Mouse (Mus musculus): ENCODE data around the gene Abhd16a. TPM values are rescaled to one million over a fixed set of nuclear protein-coding genes. Genes with fewer than 3 reads are reported as not detected.

Abhd16a gene
- total and polyA plus RNA-seq, 2 experiments: 63.3 to 78.4 TPM

DNA sequence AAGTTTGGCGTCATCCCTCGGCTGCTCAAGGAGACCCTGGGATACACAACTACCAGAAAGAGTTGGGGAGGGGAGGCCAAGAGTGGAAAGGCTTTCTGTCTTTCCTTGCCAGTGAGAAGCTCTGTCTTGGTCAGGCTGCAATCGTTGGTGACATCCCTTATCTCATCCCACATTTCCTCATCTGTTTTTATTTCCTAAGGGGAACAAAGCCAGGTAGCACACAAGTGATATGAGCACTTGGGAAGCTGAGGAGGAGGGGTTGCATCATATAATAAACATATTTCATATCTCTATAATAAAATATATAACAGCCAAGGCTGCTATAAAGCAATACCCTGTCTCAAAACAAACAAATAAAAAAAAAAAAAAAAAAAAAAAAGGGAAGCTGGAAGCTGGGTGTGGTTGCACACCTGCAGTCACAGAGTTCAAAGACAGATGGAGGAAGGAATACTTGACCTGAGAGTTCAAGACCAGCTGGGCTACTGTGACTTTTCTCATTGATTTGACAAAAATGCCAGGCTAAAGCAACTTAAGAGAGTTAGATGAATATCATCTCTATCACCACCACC, 5.0 kb upstream of the Abhd16a start:
- H3K4me3 ChIP-seq (ENCODE audit: insufficient read depth, low read depth, low read length): no peak overlapping the region
- H3K27ac ChIP-seq (replicated peaks; ENCODE audit: insufficient read depth, low read depth, low read length): no peak overlapping the region
- H3K27me3 ChIP-seq (ENCODE audit: control insufficient read depth, insufficient read depth, low read length): no peaks in the 10 kb centered on the region
- WGBS: 67% methylated on average over 3 of the region's 3 CpGs
- DNase-seq (ENCODE audit: extremely low read depth, low read depth, low spot score): no peak
- no peaks in the 10 kb centered on the region for H3K36me3 ChIP-seq (ENCODE audit: control insufficient read depth, insufficient read depth, low read length)
- H3K79me2 ChIP-seq (ENCODE audit: control insufficient read depth, insufficient read depth, low read length): no peaks in the 10 kb centered on the region
- TF ChIP-seq POLR2A (IDR thresholded peaks at IDR 0.05; ENCODE audit: extremely low read depth, insufficient read depth, low read length) (no peak), CTCF (IDR thresholded peaks at IDR 0.05; ENCODE audit: low read depth, low read length) (no peak)
- 0 out of 2 replicates have a peak, but pooled peaks cover 2% of the 10 kb centered on the region for H3K4me1 ChIP-seq (ENCODE audit: control insufficient read depth, insufficient read depth, low read length)
- no peak overlapping the region for H3K9ac ChIP-seq (ENCODE audit: low read depth, low read length)

DNA sequence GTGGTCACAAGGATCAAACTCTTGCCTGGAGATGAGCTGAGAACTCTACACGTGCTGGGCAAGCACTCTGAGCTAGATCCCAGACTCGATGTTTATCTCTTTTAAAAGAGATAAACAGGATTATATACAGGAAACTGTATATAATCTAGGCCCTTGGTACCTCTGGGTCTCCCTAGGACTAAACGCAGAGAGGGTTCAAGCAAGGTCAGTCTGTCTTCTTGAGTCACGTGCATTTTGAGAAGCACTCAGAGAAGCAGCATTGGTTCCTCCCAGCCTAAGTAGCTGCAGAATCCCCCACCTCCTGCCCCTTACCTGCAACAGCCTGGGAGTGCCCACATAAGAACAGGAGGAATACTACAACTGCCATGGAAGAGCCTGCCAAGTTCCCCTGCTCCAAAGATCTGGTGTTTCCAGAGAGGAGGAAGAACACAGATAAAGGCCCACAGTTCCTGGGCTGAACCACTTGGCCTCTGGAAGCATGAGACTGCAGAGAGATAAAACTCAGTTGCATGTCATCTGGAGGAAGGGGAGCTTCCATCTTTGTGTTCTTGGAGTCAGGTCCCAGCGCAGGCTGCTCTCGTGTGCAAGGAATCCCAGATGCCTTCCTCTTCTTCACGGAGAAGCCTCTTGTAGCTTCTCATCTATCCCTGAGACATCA, 3.7 kb upstream of the Abhd16a start, which contains the start of gene Ly6g6f:
Ly6g6f (minus strand) TSS at position 403 of the 658 bp plus-strand sequence.
- Histone ChIP-seq H3K79me2 (ENCODE audit: control insufficient read depth, insufficient read depth, low read length) (peaks cover 3% of the 10 kb centered on the region; the same call in 1 of the 2 replicates), H3K27me3 (ENCODE audit: control insufficient read depth, insufficient read depth, low read length) (no peaks in the 10 kb centered on the region), H3K4me1 (ENCODE audit: control insufficient read depth, insufficient read depth, low read length) (peaks cover 3% of the 10 kb centered on the region; the same call in 1 of the 2 replicates), H3K36me3 (ENCODE audit: control insufficient read depth, insufficient read depth, low read length) (no peaks in the 10 kb centered on the region), H3K9ac (ENCODE audit: low read depth, low read length) (no peak within 1 kb of the TSS), H3K4me3 (ENCODE audit: insufficient read depth, low read depth, low read length) (no peak within 1 kb of the TSS), H3K27ac (replicated peaks; ENCODE audit: insufficient read depth, low read depth, low read length) (no peak within 1 kb of the TSS)
- no peak for TF ChIP-seq POLR2A (IDR thresholded peaks at IDR 0.05; ENCODE audit: extremely low read depth, insufficient read depth, low read length)
- no peak for TF ChIP-seq CTCF (IDR thresholded peaks at IDR 0.05; ENCODE audit: low read depth, low read length)
- DNase-seq (ENCODE audit: extremely low read depth, low read depth, low spot score): no peak
- 75% methylated on average over 7 of the region's 7 CpGs for WGBS

GRCm38 (mm10) chr17:35088151-35088550, 912 bp upstream of the Abhd16a start:
- H3K4me3 ChIP-seq (ENCODE audit: insufficient read depth, low read depth, low read length): no peak overlapping the region
- no peak overlapping the region for H3K9ac ChIP-seq (ENCODE audit: low read depth, low read length)
- peaks cover 4% of the 10 kb centered on the region; the same call in 1 of the 2 replicates for H3K4me1 ChIP-seq (ENCODE audit: control insufficient read depth, insufficient read depth, low read length)
- H3K36me3 ChIP-seq (ENCODE audit: control insufficient read depth, insufficient read depth, low read length): 0 out of 2 replicates have a peak, but pooled peaks cover 2% of the 10 kb centered on the region
- DNase-seq (ENCODE audit: extremely low read depth, low read depth, low spot score): no peak
- peaks cover 7% of the 10 kb centered on the region for H3K79me2 ChIP-seq (ENCODE audit: control insufficient read depth, insufficient read depth, low read length)
- TF ChIP-seq POLR2A (IDR thresholded peaks at IDR 0.05; ENCODE audit: extremely low read depth, insufficient read depth, low read length) (no peak), CTCF (IDR thresholded peaks at IDR 0.05; ENCODE audit: low read depth, low read length) (no peak)
- WGBS: 41% methylated on average over 2 of the region's 2 CpGs
- H3K27ac ChIP-seq (replicated peaks; ENCODE audit: insufficient read depth, low read depth, low read length): no peak overlapping the region
- no peaks in the 10 kb centered on the region for H3K27me3 ChIP-seq (ENCODE audit: control insufficient read depth, insufficient read depth, low read length)

GRCm38 (mm10) chr17:35090166-35090932, 1.3 kb downstream of the Abhd16a start:
- peak; percentile 74 for DNase-seq (ENCODE audit: extremely low read depth, low read depth, low spot score)
- H3K4me1 ChIP-seq (ENCODE audit: control insufficient read depth, insufficient read depth, low read length): peaks cover 4% of the 10 kb centered on the region; the same call in 1 of the 2 replicates
- peak overlapping the region; percentile 99; the same call in 1 of the 2 replicates for H3K4me3 ChIP-seq (ENCODE audit: insufficient read depth, low read depth, low read length)

GRCm38 (mm10) chr17:35092403-35093198, 3.5 kb downstream of the Abhd16a start:
- TF ChIP-seq POLR2A (IDR thresholded peaks at IDR 0.05; ENCODE audit: extremely low read depth, insufficient read depth, low read length): no peak
- no peak for TF ChIP-seq CTCF (IDR thresholded peaks at IDR 0.05; ENCODE audit: low read depth, low read length)
- H3K4me1 ChIP-seq (ENCODE audit: control insufficient read depth, insufficient read depth, low read length): peaks cover 4% of the 10 kb centered on the region; the same call in 1 of the 2 replicates
- peaks cover 7% of the 10 kb centered on the region for H3K79me2 ChIP-seq (ENCODE audit: control insufficient read depth, insufficient read depth, low read length)
- DNase-seq (ENCODE audit: extremely low read depth, low read depth, low spot score): no peak
- WGBS: 90% methylated on average over 14 of the region's 14 CpGs
- H3K9ac ChIP-seq (ENCODE audit: low read depth, low read length): no peak overlapping the region
- H3K4me3 ChIP-seq (ENCODE audit: insufficient read depth, low read depth, low read length): no peak overlapping the region
- H3K27ac ChIP-seq (replicated peaks; ENCODE audit: insufficient read depth, low read depth, low read length): no peak overlapping the region
- 0 out of 2 replicates have a peak, but pooled peaks cover 2% of the 10 kb centered on the region for H3K36me3 ChIP-seq (ENCODE audit: control insufficient read depth, insufficient read depth, low read length)
- no peaks in the 10 kb centered on the region for H3K27me3 ChIP-seq (ENCODE audit: control insufficient read depth, insufficient read depth, low read length)

More at GRCm38 (mm10) chr17:35090166-35090932, 1.3 kb downstream of the Abhd16a start:
- H3K79me2 ChIP-seq (ENCODE audit: control insufficient read depth, insufficient read depth, low read length): peaks cover 7% of the 10 kb centered on the region
- TF ChIP-seq CTCF (IDR thresholded peaks at IDR 0.05; ENCODE audit: low read depth, low read length) (no peak), POLR2A (IDR thresholded peaks at IDR 0.05; ENCODE audit: extremely low read depth, insufficient read depth, low read length) (no peak)
- 50% methylated on average over 8 of the region's 8 CpGs for WGBS
- H3K27me3 ChIP-seq (ENCODE audit: control insufficient read depth, insufficient read depth, low read length): no peaks in the 10 kb centered on the region
- peak overlapping the region; percentile 48 for H3K27ac ChIP-seq (replicated peaks; ENCODE audit: insufficient read depth, low read depth, low read length)
- 0 out of 2 replicates have a peak, but pooled peaks cover 2% of the 10 kb centered on the region for H3K36me3 ChIP-seq (ENCODE audit: control insufficient read depth, insufficient read depth, low read length)
- H3K9ac ChIP-seq (ENCODE audit: low read depth, low read length): peak overlapping the region; percentile 43; the same call in 1 of the 2 replicates

All from liver, adult 2 months (tissue).